Mouse (Mus musculus) midbrain, embryonic 13.5 days (tissue): ENCODE data around the gene Mip. TPM values are rescaled to one million over a fixed set of nuclear protein-coding genes. Genes with fewer than 3 reads are reported as not detected.

Source experiments
- ATAC-seq: fragments of 200-750 bp; cut with Nextera tagmentation; 2 replicates; pipeline ENCODE4 v1.8.0; 2017; ENCODE audit warnings: mild to moderate bottlenecking, moderate TSS enrichment, moderate library complexity
- H3K27ac ChIP-seq: fragments of 300-500 bp; sonication (generic); 2 replicates; pipeline ENCODE4 v1.5.1; 2015; ENCODE audit warnings: inconsistent platforms, mild to moderate bottlenecking, moderate library complexity
- H3K27me3 ChIP-seq: fragments of 300-500 bp; sonication (generic); 2 replicates; pipeline ENCODE4 v1.6.1; 2015; ENCODE audit warnings: mild to moderate bottlenecking, inconsistent platforms
- H3K36me3 ChIP-seq: fragments of 300-500 bp; sonication (generic); 2 replicates; pipeline ENCODE4 v1.6.1; 2015; ENCODE audit warnings: mild to moderate bottlenecking, inconsistent platforms
- H3K4me1 ChIP-seq: fragments of 300-500 bp; sonication (generic); replicated peaks from 2 replicates; pipeline ENCODE4 v1.6.1; 2015; ENCODE audit warnings: inconsistent platforms
- H3K4me2 ChIP-seq: fragments of 300-500 bp; sonication (generic); replicated peaks from 2 replicates; pipeline ENCODE4 v1.6.1; 2015; ENCODE audit warnings: moderate library complexity, mild to moderate bottlenecking, inconsistent platforms
- H3K4me3 ChIP-seq: fragments of 300-500 bp; sonication (generic); replicated peaks from 2 replicates; pipeline ENCODE4 v1.5.1; 2015; ENCODE audit warnings: mild to moderate bottlenecking, inconsistent platforms
- H3K9ac ChIP-seq: fragments of 300-500 bp; sonication (generic); replicated peaks from 2 replicates; pipeline ENCODE4 v1.6.1; 2015; ENCODE audit warnings: mild to moderate bottlenecking, inconsistent platforms
- H3K9me3 ChIP-seq: fragments of 300-500 bp; sonication (generic); 2 replicates; pipeline ENCODE4 v1.6.1; 2016; ENCODE audit warnings: mild to moderate bottlenecking, inconsistent platforms
- WGBS: fragments of 180-500 bp; shearing (Covaris S2); methylation state at CpG from one replicate; pipeline ENCODE4 v1.1.7; 2015; 5-methylcytosine and 5-hydroxymethylcytosine counted together
- polyA plus RNA-seq: library from polyadenylated mRNA; unstranded; fragments of >200 nt; fragmentation: Nextera tagmentation; extraction: Ambion mirVana; gene quantifications from 2 replicates; pipeline ENCODE4 v1.2.1, GENCODE M21; 2015

The Mip gene
- polyA plus RNA-seq, 1 experiment from 2014 or later, result 0.16 TPM

- Histone ChIP-seq H3K27ac (peak overlapping the region; percentile 92), H3K4me1 (peaks cover 13% of the 10 kb centered on the region), H3K27me3 (no peaks in the 10 kb centered on the region), H3K9me3 (no peaks in the 10 kb centered on the region), H3K9ac (peak overlapping the region; percentile 82), H3K4me2 (peak overlapping the region; percentile 70), H3K36me3 (no peaks in the 10 kb centered on the region), H3K4me3 (peak overlapping the region; percentile 68)
- ATAC-seq, result peak; percentile 31
- under 1% methylated on average over 14 of the region's 14 CpGs for WGBS
Measured at GRCm38 (mm10) chr10:128232420-128232985, 6.9 kb downstream of the Mip start.

GRCm38 (mm10) chr10:128236321-128236720 is 10.7 kb downstream of the Mip start:
- Histone ChIP-seq H3K27me3 (no peaks in the 10 kb centered on the region), H3K4me2 (no peak overlapping the region), H3K9ac (no peak overlapping the region), H3K36me3 (peaks cover 15% of the 10 kb centered on the region), H3K4me3 (no peak overlapping the region), H3K4me1 (peaks cover 16% of the 10 kb centered on the region), H3K27ac (no peak overlapping the region), H3K9me3 (no peaks in the 10 kb centered on the region)
- WGBS, result 43% methylated on average over 4 of the region's 4 CpGs
- no peak for ATAC-seq

DNA sequence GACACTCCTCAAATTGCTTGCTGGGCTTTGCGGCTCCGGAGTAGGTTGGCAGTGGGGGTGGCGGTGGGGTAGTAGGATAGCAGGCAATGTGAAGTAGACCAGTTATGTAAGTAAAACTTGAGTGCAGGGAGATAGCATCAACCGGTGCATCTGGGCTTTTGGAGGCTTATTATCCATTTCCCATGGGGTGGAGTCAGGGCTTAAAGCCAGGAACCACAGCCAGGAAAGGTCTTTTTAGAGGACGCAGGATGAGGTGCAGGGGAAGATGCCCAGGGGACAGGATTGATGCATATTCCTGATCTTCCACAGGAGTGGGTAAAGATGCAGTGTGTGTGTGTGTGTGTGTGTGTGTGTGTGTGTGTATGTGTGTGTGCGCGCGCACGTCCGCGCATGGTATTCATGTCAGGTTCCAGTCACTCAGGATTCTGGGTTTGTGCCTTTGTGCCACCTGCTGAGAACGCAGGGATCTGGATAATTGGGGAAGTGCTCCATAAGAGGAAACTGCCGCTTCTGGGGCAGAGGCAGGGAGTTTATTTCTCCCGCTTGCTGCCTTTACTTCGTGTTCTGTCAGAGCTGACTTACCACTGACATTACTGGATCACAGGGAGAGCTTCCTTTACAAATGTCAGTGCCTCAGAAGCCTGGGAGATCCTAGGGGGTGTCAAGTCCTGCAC is 12.3 kb downstream of the Mip start:
- Histone ChIP-seq H3K4me1 (peaks cover 10% of the 10 kb centered on the region), H3K4me2 (no peak overlapping the region), H3K9me3 (no peaks in the 10 kb centered on the region), H3K4me3 (no peak overlapping the region), H3K36me3 (peaks cover 29% of the 10 kb centered on the region), H3K27me3 (no peaks in the 10 kb centered on the region), H3K27ac (no peak overlapping the region), H3K9ac (no peak overlapping the region)
- ATAC-seq, result no peak
- WGBS, result 81% methylated on average over 15 of the region's 15 CpGs

GRCm38 (mm10) chr10:128239140-128239539 is 13.5 kb downstream of the Mip start:
- H3K4me2 ChIP-seq, result no peak overlapping the region
- no peaks in the 10 kb centered on the region for H3K9me3 ChIP-seq
- H3K9ac ChIP-seq, result no peak overlapping the region
- H3K27me3 ChIP-seq, result no peaks in the 10 kb centered on the region
- no peak overlapping the region for H3K4me3 ChIP-seq
- H3K36me3 ChIP-seq, result peaks cover 40% of the 10 kb centered on the region
- WGBS, result 94% methylated on average over 4 of the region's 4 CpGs
- H3K4me1 ChIP-seq, result peaks cover 8% of the 10 kb centered on the region
- H3K27ac ChIP-seq, result no peak overlapping the region
- ATAC-seq, result no peak

GRCm38 (mm10) chr10:128240131-128240530 is 14.5 kb downstream of the Mip start:
- H3K9ac ChIP-seq, result no peak overlapping the region
- peaks cover 8% of the 10 kb centered on the region for H3K4me1 ChIP-seq
- no peak overlapping the region for H3K27ac ChIP-seq
- H3K27me3 ChIP-seq, result no peaks in the 10 kb centered on the region
- WGBS, result 94% methylated on average over 18 of the region's 18 CpGs
- no peak overlapping the region for H3K4me3 ChIP-seq
- no peak overlapping the region for H3K4me2 ChIP-seq
- peaks cover 50% of the 10 kb centered on the region for H3K36me3 ChIP-seq
- no peak for ATAC-seq
- H3K9me3 ChIP-seq, result no peaks in the 10 kb centered on the region

GRCm38 (mm10) chr10:128243252-128243651 is 17.6 kb downstream of the Mip start:
- Histone ChIP-seq H3K36me3 (peaks cover 80% of the 10 kb centered on the region), H3K27me3 (no peaks in the 10 kb centered on the region), H3K4me3 (no peak overlapping the region), H3K4me1 (peaks cover 1% of the 10 kb centered on the region; the same call in 1 of the 2 replicates), H3K9ac (no peak overlapping the region), H3K9me3 (no peaks in the 10 kb centered on the region), H3K27ac (no peak overlapping the region), H3K4me2 (no peak overlapping the region)
- no peak for ATAC-seq
- WGBS, result 96% methylated on average over 8 of the region's 8 CpGs

DNA sequence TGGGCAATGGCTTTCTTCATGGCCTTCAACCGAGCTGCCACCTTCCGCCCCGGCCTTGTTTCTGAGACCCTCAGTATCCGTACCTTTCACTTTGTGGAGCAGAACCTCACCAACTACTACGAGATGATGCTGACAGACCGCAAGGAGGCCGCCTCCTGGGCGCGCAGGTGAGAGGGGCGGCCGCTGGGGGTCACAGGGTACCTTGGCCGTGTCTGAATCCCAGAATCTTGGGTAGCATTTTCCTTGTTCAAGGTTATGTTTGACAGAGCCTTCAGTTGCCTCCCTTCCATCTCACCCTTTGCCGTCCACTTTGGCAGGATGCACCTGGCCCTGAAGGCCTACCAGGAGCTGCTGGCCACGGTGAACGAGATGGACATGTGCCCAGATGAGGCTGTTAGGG is 18.5 kb downstream of the Mip start:
- no peaks in the 10 kb centered on the region for H3K27me3 ChIP-seq
- no peak overlapping the region for H3K27ac ChIP-seq
- no peak overlapping the region for H3K4me3 ChIP-seq
- H3K9ac ChIP-seq, result no peak overlapping the region
- peaks cover 87% of the 10 kb centered on the region for H3K36me3 ChIP-seq
- H3K4me1 ChIP-seq, result no peaks in the 10 kb centered on the region
- WGBS, result 95% methylated on average over 15 of the region's 15 CpGs
- no peaks in the 10 kb centered on the region for H3K9me3 ChIP-seq
- ATAC-seq, result no peak
- no peak overlapping the region for H3K4me2 ChIP-seq

DNA sequence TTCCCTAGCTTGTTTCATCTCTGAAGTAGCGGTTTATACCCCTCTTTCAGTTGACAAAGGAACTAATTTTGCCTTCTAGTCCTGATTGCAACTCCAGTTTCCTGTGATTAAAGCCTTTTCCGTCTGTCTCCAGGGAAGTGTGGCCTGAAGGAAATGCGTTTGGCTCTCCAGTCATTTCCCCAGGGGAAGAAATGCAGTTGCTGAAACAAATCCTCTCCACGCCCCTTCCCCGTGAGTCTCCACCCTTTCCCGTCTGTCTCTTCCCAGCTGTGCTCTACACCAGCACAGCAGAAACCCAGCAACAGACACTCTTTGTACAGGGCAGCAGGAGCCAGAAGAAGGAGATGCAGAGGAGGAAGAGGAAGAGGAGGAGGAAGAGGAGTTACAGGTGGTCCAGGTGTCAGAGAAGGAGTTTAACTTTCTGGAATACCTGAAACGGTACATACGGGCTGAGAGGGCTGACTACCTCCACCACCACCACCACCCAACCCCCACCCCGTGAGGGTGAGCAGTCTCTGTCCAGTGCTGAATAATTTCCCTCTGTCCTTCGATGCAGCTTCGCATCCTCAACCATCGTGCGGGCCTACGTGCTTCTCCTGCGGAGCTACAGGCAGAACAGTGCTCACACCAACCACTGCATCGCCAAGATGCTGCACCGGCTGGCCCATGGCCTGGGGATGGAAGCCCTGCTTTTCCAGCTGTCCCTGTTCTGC is 21.5 kb downstream of the Mip start:
- Histone ChIP-seq H3K4me1 (no peaks in the 10 kb centered on the region), H3K9me3 (no peaks in the 10 kb centered on the region), H3K4me3 (no peak overlapping the region), H3K27ac (no peak overlapping the region), H3K36me3 (peaks cover 95% of the 10 kb centered on the region), H3K27me3 (no peaks in the 10 kb centered on the region), H3K4me2 (peak overlapping the region; percentile 13; the same call in 1 of the 2 replicates), H3K9ac (no peak overlapping the region; the same call in none of the 2 replicates)
- ATAC-seq, result no peak
- 84% methylated on average over 17 of the region's 17 CpGs for WGBS

DNA sequence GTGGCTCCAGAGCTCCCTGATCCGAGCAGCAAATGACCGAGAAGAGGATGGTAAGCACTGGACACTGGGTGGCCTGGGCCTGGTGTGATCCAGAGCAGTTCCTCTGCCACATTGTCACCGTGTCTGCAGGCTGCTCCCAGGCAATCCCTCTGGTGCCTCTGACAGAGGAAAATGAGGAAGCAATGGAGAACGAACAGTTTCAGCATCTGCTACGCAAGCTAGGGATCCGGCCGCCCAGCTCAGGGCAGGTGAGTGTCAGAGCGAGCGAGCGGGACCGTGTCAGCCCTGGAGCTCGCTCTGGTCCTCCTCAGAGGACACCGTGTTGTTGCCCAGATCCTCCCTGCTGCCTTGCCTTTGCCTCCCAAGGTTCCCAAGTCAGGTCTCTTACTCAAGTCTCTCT is 24.9 kb downstream of the Mip start:
- H3K27ac ChIP-seq, result no peak overlapping the region
- 94% methylated on average over 13 of the region's 13 CpGs for WGBS
- ATAC-seq, result no peak

GRCm38 (mm10) chr10:128253677-128254255 is 28.1 kb downstream of the Mip start, which contains the start of gene Apon:
TSS of gene Apon (plus strand) at chr10:128254096.
- Histone ChIP-seq H3K4me2 (no peak within 1 kb of the TSS), H3K36me3 (peaks cover 40% of the 10 kb centered on the region), H3K27me3 (no peaks in the 10 kb centered on the region), H3K27ac (no peak within 1 kb of the TSS), H3K9me3 (no peaks in the 10 kb centered on the region), H3K4me1 (no peaks in the 10 kb centered on the region), H3K4me3 (no peak within 1 kb of the TSS), H3K9ac (no peak within 1 kb of the TSS)
- no peak for ATAC-seq
- 88% methylated on average over 4 of the region's 4 CpGs for WGBS

More for the DNA sequence above, 24.9 kb downstream of the Mip start:
- Histone ChIP-seq H3K36me3 (peaks cover 72% of the 10 kb centered on the region), H3K4me2 (no peak overlapping the region), H3K9me3 (no peaks in the 10 kb centered on the region), H3K9ac (no peak overlapping the region), H3K4me3 (no peak overlapping the region), H3K4me1 (no peaks in the 10 kb centered on the region), H3K27me3 (no peaks in the 10 kb centered on the region)

DNA sequence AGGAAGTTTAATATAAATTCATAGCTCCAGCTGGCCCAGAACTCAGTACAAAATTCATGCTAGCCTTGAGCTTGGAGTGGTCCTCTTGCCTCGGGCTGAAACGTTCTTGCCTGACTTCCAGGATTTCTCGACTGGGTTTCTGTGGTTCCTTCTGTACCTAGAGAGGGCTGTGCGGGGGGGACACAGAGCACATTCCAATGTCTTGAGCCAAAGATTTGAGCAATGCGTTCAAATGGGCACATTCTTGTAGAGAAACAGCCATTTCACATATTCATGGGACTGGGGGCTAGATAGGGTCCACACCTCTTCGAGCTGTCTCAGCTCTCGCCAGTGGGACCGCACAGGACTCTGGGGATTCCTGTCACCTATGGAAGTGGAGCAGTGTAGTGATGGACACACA is 30.3 kb downstream of the Mip start:
- H3K36me3 ChIP-seq, result peaks cover 20% of the 10 kb centered on the region
- H3K4me2 ChIP-seq, result no peak overlapping the region
- H3K4me1 ChIP-seq, result no peaks in the 10 kb centered on the region
- H3K9me3 ChIP-seq, result no peaks in the 10 kb centered on the region
- no peak for ATAC-seq
- H3K27ac ChIP-seq, result no peak overlapping the region
- no peak overlapping the region for H3K9ac ChIP-seq
- 90% methylated on average over 8 of the region's 8 CpGs for WGBS
- H3K27me3 ChIP-seq, result no peaks in the 10 kb centered on the region
- no peak overlapping the region for H3K4me3 ChIP-seq

DNA sequence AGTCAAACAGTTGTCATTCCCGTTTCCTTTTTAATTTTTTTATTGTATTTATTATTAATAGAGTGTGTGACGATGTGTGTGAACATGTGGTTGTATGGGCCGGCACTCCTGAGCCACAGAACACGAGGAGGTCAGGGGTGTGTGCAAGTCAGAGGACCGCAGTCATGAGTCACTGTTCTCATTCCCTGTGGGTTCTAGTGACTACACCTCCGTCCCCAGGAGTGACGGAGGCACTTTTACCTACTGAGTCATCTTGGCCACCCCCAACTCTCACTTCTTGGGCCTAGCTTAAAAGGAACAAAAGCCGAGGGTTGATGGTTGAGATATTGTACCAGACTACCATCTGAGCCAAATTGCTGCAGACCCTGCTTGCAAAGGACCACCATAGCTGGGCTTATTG is 30.7 kb downstream of the Mip start:
- H3K4me1 ChIP-seq, result no peaks in the 10 kb centered on the region
- WGBS, result 91% methylated on average over 8 of the region's 8 CpGs
- no peak overlapping the region for H3K9ac ChIP-seq
- no peak overlapping the region for H3K4me2 ChIP-seq
- H3K27ac ChIP-seq, result no peak overlapping the region
- no peak for ATAC-seq
- H3K27me3 ChIP-seq, result no peaks in the 10 kb centered on the region
- H3K4me3 ChIP-seq, result no peak overlapping the region
- H3K9me3 ChIP-seq, result no peaks in the 10 kb centered on the region
- peaks cover 16% of the 10 kb centered on the region for H3K36me3 ChIP-seq
